Mouse (Mus musculus): ENCODE data around the gene Ncoa1. TPM values are rescaled to one million over a fixed set of nuclear protein-coding genes. Genes with fewer than 3 reads are reported as not detected.

Gene Ncoa1
- total and polyA plus RNA-seq, 3 experiments, result 36.0 to 65.0 (median 45.0) TPM

DNA sequence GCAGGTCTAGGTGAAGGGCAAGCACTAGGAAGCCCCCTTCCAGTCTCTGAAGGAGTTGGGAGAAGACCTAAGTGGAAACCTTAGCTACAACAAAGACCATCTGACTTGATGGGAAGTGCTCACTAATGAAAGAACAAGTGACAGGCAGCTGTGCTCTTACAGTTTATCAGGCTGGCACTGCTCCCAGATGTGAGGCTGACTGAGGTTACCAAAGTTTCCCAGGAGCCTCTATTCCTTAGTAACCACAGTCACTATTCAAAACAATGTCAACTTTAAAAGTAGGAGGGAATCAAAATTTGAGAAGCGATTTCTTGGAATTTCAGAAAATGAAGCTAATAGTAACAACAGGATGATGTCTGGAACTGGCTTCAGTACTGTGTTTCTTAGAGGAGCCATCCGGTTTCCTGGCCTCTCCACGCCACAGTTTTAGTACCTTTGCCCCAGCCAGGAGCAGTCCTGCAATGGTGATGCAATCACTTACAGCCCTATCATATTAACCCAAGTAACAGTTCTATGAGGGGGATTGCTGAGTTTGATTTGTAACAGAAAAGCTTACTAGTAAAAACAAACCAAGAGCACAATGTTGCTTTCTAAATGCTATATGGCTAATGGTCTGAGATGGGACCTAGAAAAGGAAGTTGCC, 90.8 kb downstream of the Ncoa1 start:
- Histone ChIP-seq H3K4me1 (ENCODE audit: control insufficient read depth in 1 of 2, insufficient read depth in 2 of 2, low read length in 2 of 2) (peaks cover 0 to 11% of the 10 kb centered on the region in 2 experiments), H3K79me2 (ENCODE audit: control insufficient read depth, insufficient read depth, low read length, poor library complexity) (peaks cover 45% of the 10 kb centered on the region), H3K9ac (ENCODE audit: control insufficient read depth, low read depth, low read length, poor library complexity, severe bottlenecking) (no peak overlapping the region), H3K36me3 (ENCODE audit: control insufficient read depth in 1 of 2, insufficient read depth in 2 of 2, low read length in 2 of 2) (peaks cover 1 to 22% of the 10 kb centered on the region in 2 experiments; a peak in 3 of 4 replicates), H3K27ac (ENCODE audit: control insufficient read depth, low read depth, low read length) (no peak overlapping the region), H3K27me3 (ENCODE audit: control insufficient read depth in 1 of 2, insufficient read depth in 2 of 2, low read length in 2 of 2) (no peaks in the 10 kb centered on the region), H3K4me3 (ENCODE audit: control insufficient read depth in 1 of 2, insufficient read depth in 1 of 2, low read depth in 2 of 2, low read length in 2 of 2) (no peak overlapping the region), H3K9me3 (replicated peaks; ENCODE audit: insufficient read depth, low read length) (no peaks in the 10 kb centered on the region)
- TF ChIP-seq SIN3A (IDR thresholded peaks at IDR 0.05; ENCODE audit: low read length) (peak; percentile 61), USF2 (IDR thresholded peaks at IDR 0.05; ENCODE audit: borderline replicate concordance in 1 of 2, insufficient read depth in 1 of 2, low read depth in 1 of 2, low read length in 2 of 2) (no peak), ETS1 (IDR thresholded peaks at IDR 0.05; ENCODE audit: low read depth, low read length) (peak; percentile 76), POLR2A (IDR thresholded peaks at IDR 0.05; ENCODE audit: control insufficient read depth in 1 of 2, insufficient read depth in 1 of 2, low read depth in 1 of 2, low read length in 2 of 2, poor library complexity in 1 of 2) (0 out of 4 replicates have a peak, but pooled peaks of 1 of the 2 experiments have one; percentile 3), TBP (IDR thresholded peaks at IDR 0.05; ENCODE audit: low read depth, low read length) (no peak)
- peak; percentile 72 for DNase-seq (ENCODE audit: low read depth, low spot score)

DNA sequence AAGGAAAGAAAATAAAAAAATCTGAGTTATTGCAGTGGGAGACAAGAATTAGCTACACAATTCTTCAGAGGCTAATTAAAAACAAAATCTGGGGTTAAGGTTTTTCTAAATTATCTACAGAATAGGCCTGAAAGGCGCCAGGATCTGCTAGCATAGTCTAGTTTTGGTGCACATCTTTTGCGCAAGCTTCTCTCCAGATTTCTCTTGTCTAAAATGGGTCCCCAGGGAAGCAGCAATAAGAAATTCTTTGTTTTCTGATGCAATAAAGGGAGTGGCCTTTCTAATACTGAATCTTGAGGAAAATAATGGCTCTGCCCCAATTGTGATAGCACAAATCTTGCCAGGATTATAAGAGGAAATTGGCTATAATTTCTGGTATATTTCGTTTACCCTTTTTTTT, 93.9 kb downstream of the Ncoa1 start:
- Histone ChIP-seq H3K27ac (ENCODE audit: control insufficient read depth, low read depth, low read length) (no peak overlapping the region), H3K4me1 (ENCODE audit: control insufficient read depth in 1 of 2, insufficient read depth in 2 of 2, low read length in 2 of 2) (peaks cover 0 to 11% of the 10 kb centered on the region in 2 experiments; a peak in 3 of 4 replicates), H3K9ac (ENCODE audit: control insufficient read depth, low read depth, low read length, poor library complexity, severe bottlenecking) (no peak overlapping the region), H3K27me3 (ENCODE audit: control insufficient read depth in 1 of 2, insufficient read depth in 2 of 2, low read length in 2 of 2) (no peaks in the 10 kb centered on the region), H3K4me3 (ENCODE audit: control insufficient read depth in 1 of 2, insufficient read depth in 1 of 2, low read depth in 2 of 2, low read length in 2 of 2) (no peak overlapping the region), H3K9me3 (replicated peaks; ENCODE audit: insufficient read depth, low read length) (no peaks in the 10 kb centered on the region), H3K36me3 (ENCODE audit: control insufficient read depth in 1 of 2, insufficient read depth in 2 of 2, low read length in 2 of 2) (peaks cover 0 to 18% of the 10 kb centered on the region in 2 experiments; a peak in 2 of 4 replicates), H3K79me2 (ENCODE audit: control insufficient read depth, insufficient read depth, low read length, poor library complexity) (peaks cover 37% of the 10 kb centered on the region)
- no peak for DNase-seq (ENCODE audit: low read depth, low spot score)
- no peak for TF ChIP-seq TAL1 (IDR thresholded peaks at IDR 0.05; ENCODE audit: low read length)
- no peak for TF ChIP-seq POLR2AphosphoS2 (IDR thresholded peaks at IDR 0.05; ENCODE audit: low read length)
- TF ChIP-seq MAX (IDR thresholded peaks at IDR 0.05; ENCODE audit: low read length), result no peak
- TF ChIP-seq MYB (IDR thresholded peaks at IDR 0.05; ENCODE audit: low read depth, low read length), result no peak
- TF ChIP-seq POLR2AphosphoS5 (IDR thresholded peaks at IDR 0.05; ENCODE audit: borderline replicate concordance, low read depth, low read length), result no peak
- no peak for TF ChIP-seq NELFE (IDR thresholded peaks at IDR 0.05; ENCODE audit: low read depth, low read length)
- TF ChIP-seq TCF12 (IDR thresholded peaks at IDR 0.05; ENCODE audit: low read depth, low read length), result no peak

DNA sequence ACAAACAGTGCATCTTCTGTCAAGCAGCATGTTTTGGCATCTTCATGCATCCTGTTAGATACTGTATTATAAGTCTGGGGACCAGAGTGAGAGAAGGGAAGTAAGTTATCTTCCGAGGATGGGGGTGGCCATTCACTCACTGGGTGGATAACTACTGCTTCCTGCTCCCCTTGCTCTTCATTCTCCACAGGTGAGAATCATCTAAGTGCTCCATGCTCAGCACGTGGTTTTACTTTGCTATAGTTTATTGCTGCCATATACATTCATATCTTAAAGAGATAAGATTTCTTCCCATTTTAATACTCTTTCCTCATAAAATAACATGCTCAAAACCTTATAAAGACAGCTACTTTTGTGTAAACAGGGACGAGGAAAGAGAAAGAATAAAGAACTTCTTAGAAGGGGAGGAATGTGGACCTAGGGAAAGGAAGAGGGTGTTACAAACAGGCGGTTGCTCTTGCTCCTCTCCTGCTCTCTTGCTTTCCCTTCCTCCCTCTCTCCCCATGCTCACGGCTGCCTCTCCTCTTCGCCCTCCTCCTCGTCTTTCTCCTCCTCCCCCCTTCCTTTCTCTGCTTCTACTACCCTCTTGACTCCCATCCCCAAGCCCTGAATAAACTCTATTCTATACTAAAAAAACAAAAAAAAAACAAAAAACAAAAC, 97.6 kb downstream of the Ncoa1 start:
- Histone ChIP-seq H3K4me1 (ENCODE audit: control insufficient read depth in 1 of 2, insufficient read depth in 2 of 2, low read length in 2 of 2) (0 out of 4 replicates have a peak, but pooled peaks cover 0 to 2% of the 10 kb centered on the region in 2 experiments), H3K79me2 (ENCODE audit: control insufficient read depth, insufficient read depth, low read length, poor library complexity) (peaks cover 37% of the 10 kb centered on the region), H3K36me3 (ENCODE audit: control insufficient read depth in 1 of 2, insufficient read depth in 2 of 2, low read length in 2 of 2) (peaks cover 0 to 5% of the 10 kb centered on the region in 2 experiments; a peak in 2 of 4 replicates), H3K9me3 (replicated peaks; ENCODE audit: insufficient read depth, low read length) (no peaks in the 10 kb centered on the region), H3K27ac (ENCODE audit: control insufficient read depth, low read depth, low read length) (no peak overlapping the region), H3K9ac (ENCODE audit: control insufficient read depth, low read depth, low read length, poor library complexity, severe bottlenecking) (no peak overlapping the region), H3K27me3 (ENCODE audit: control insufficient read depth in 1 of 2, insufficient read depth in 2 of 2, low read length in 2 of 2) (no peaks in the 10 kb centered on the region), H3K4me3 (ENCODE audit: control insufficient read depth in 1 of 2, insufficient read depth in 1 of 2, low read depth in 2 of 2, low read length in 2 of 2) (no peak overlapping the region)
- DNase-seq (ENCODE audit: low read depth, low spot score), result peak; percentile 36
- TF ChIP-seq MYB (IDR thresholded peaks at IDR 0.05; ENCODE audit: low read depth, low read length), result no peak
- no peak for TF ChIP-seq ELF1 (IDR thresholded peaks at IDR 0.05; ENCODE audit: low read depth, low read length)
- no peak for TF ChIP-seq MEF2A (IDR thresholded peaks at IDR 0.05; ENCODE audit: extremely low read depth, insufficient replicate concordance, low read depth, low read length, poor library complexity, severe bottlenecking)
- TF ChIP-seq GABPA (IDR thresholded peaks at IDR 0.05; ENCODE audit: low read depth, low read length), result no peak
- TF ChIP-seq MYC (IDR thresholded peaks at IDR 0.05; ENCODE audit: low read depth, low read length), result no peak
- no peak for TF ChIP-seq MXI1 (IDR thresholded peaks at IDR 0.05; ENCODE audit: low read depth, low read length)
- no peak for TF ChIP-seq TBP (IDR thresholded peaks at IDR 0.05; ENCODE audit: low read depth, low read length)
- no peak for TF ChIP-seq TCF12 (IDR thresholded peaks at IDR 0.05; ENCODE audit: low read depth, low read length)
- TF ChIP-seq JUND (IDR thresholded peaks at IDR 0.05; ENCODE audit: low read depth, low read length), result no peak
- no peak for TF ChIP-seq E2F4 (IDR thresholded peaks at IDR 0.05; ENCODE audit: borderline replicate concordance, low read depth, low read length)
- no peak for TF ChIP-seq MAX (IDR thresholded peaks at IDR 0.05; ENCODE audit: low read length)
- TF ChIP-seq RAD21 (IDR thresholded peaks at IDR 0.05; ENCODE audit: low read depth, low read length), result no peak
- TF ChIP-seq ZNF384 (IDR thresholded peaks at IDR 0.05; ENCODE audit: low read depth, low read length), result no peak
- no peak for TF ChIP-seq CHD2 (IDR thresholded peaks at IDR 0.05; ENCODE audit: low read length)
- no peak for TF ChIP-seq EP300 (IDR thresholded peaks at IDR 0.05; ENCODE audit: low read depth in 1 of 2, low read length in 2 of 2)
- no peak for TF ChIP-seq SIN3A (IDR thresholded peaks at IDR 0.05; ENCODE audit: low read length)

Measured in MEL (cell line).